In genomic region chr1:178708356-178708755, GRCm38 (mm10) we compare ENCODE assay signal across 13 mouse cellular contexts.
"Had no signal": no experiment of that assay in that cellular context is flagged by ENCODE, and none has a peak within 500 bp of the region (broad histone marks: within the 10 kb centered on the region; RNA-seq: fewer than 3 reads in every experiment).

No protein-coding gene starts in this region.

- H3K4me1 ChIP-seq: intestine, embryonic 15.5 days; megakaryocyte, embryonic 14.5 days; midbrain, embryonic 12.5 days had no signal

- H3K4me2 ChIP-seq: intestine, embryonic 15.5 days; liver, embryonic 15.5 days; lung, embryonic 14.5 days; midbrain, embryonic 12.5 days; neural tube, embryonic 15.5 days had no signal

- H3K36me3 ChIP-seq: intestine, embryonic 15.5 days; liver, embryonic 15.5 days; midbrain, embryonic 12.5 days; neural tube, embryonic 15.5 days had no signal

- H3K9me3 ChIP-seq: intestine, embryonic 15.5 days; limb, embryonic 10.5 days; liver, embryonic 15.5 days; megakaryocyte, embryonic 14.5 days; midbrain, embryonic 12.5 days; neural tube, embryonic 15.5 days had no signal

- H3K4me3 ChIP-seq: intestine, embryonic 15.5 days; layer of hippocampus, adult 2 months; limb, embryonic 10.5 days; liver, embryonic 15.5 days; megakaryocyte, embryonic 14.5 days; midbrain, embryonic 12.5 days; neural tube, embryonic 15.5 days had no signal

- DNase-seq: lung, embryonic 14.5 days; lung, postnatal 10 days; lung, postnatal 4 days; right cerebral cortex, adult 18-20 months; thymus, postnatal 4 days had no signal

- H3K27ac ChIP-seq: intestine, embryonic 15.5 days; layer of hippocampus, adult 2 months; limb, embryonic 10.5 days; liver, embryonic 15.5 days; midbrain, embryonic 12.5 days; neural tube, embryonic 15.5 days; stomach, postnatal 0 days had no signal

- H3K27me3 ChIP-seq: intestine, embryonic 15.5 days; liver, embryonic 15.5 days; megakaryocyte, embryonic 14.5 days; midbrain, embryonic 12.5 days; neural tube, embryonic 15.5 days had no signal

- H3K9ac ChIP-seq: intestine, embryonic 15.5 days; liver, embryonic 15.5 days; lung, embryonic 14.5 days; midbrain, embryonic 12.5 days; neural tube, embryonic 15.5 days had no signal
